Mouse (Mus musculus) thymus, adult 2 months (tissue): ENCODE data around the gene Tspan9. TPM values are rescaled to one million over a fixed set of nuclear protein-coding genes. Genes with fewer than 3 reads are reported as not detected.

Experiments
- DNase-seq: peaks from one replicate; pipeline ENCODE4 v3.0.0; 2021
- H3K27ac ChIP-seq: fragments of 200-500 bp; 2 replicates; pipeline ENCODE4 v1.5.1; 2012; ENCODE audit warnings: low read length, control low read depth; ENCODE audit not compliant: control insufficient read depth, insufficient read depth
- H3K27me3 ChIP-seq: fragments of 200-500 bp; 2 replicates; pipeline ENCODE4 v1.6.1; 2012; ENCODE audit warnings: mild to moderate bottlenecking, low read length, moderate library complexity, mixed read lengths; ENCODE audit not compliant: control insufficient read depth, insufficient read depth
- H3K36me3 ChIP-seq: fragments of 200-500 bp; 2 replicates; pipeline ENCODE4 v1.6.1; 2012; ENCODE audit warnings: mild to moderate bottlenecking, low read length, moderate library complexity; ENCODE audit not compliant: control insufficient read depth, insufficient read depth
- H3K4me1 ChIP-seq: fragments of 200-500 bp; replicated peaks from 2 replicates; pipeline ENCODE4 v1.6.1; 2012; ENCODE audit warnings: low read length; ENCODE audit not compliant: control insufficient read depth, insufficient read depth
- H3K4me3 ChIP-seq: fragments of 200-500 bp; 2 replicates; pipeline ENCODE4 v1.5.1; 2012; ENCODE audit warnings: mild to moderate bottlenecking, low read length, control low read depth, moderate library complexity; ENCODE audit not compliant: control insufficient read depth, insufficient read depth
- CTCF ChIP-seq: fragments of 200-500 bp; IDR thresholded peaks from 2 replicates; pipeline ENCODE4 v1.5.1; 2012; ENCODE audit warnings: mild to moderate bottlenecking, control low read depth, low read length, moderate library complexity, borderline replicate concordance; ENCODE audit not compliant: control insufficient read depth, poor library complexity, insufficient read depth; ENCODE audit errors: extremely low read depth
- POLR2A ChIP-seq: fragments of 200-500 bp; IDR thresholded peaks from 2 replicates; pipeline ENCODE4 v1.6.1; 2012; ENCODE audit warnings: mild to moderate bottlenecking, low read length, control low read depth, moderate library complexity; ENCODE audit not compliant: control insufficient read depth, poor library complexity, insufficient read depth; ENCODE audit errors: extremely low read depth
- WGBS: fragments of 180-500 bp; shearing (Covaris S2); methylation state at CpG from one replicate; pipeline ENCODE4 v1.1.7; 2018; 5-methylcytosine and 5-hydroxymethylcytosine counted together
- polyA plus RNA-seq: library from polyadenylated mRNA; depleted of rRNA; stranded (reverse); fragments of >200 nt; gene quantifications from 2 replicates; pipeline ENCODE4 v1.2.3, GENCODE M21; 2012

The Tspan9 gene
- polyA plus RNA-seq, 1 experiment: 36.7 TPM

GRCm38 (mm10) chr6:128004544-128004943 is 138.8 kb downstream of the Tspan9 start:
- no peak overlapping the region for H3K27ac ChIP-seq

GRCm38 (mm10) chr6:128003542-128003941 is 139.9 kb downstream of the Tspan9 start:
- TF ChIP-seq POLR2A: no peak
- no peak for TF ChIP-seq CTCF
- 69% methylated on average over 5 of the region's 5 CpGs for WGBS
- Histone ChIP-seq H3K27me3 (no peaks in the 10 kb centered on the region), H3K4me1 (peaks cover 53% of the 10 kb centered on the region), H3K4me3 (no peak overlapping the region), H3K36me3 (no peaks in the 10 kb centered on the region), H3K27ac (no peak overlapping the region)
- no peak for DNase-seq

More at GRCm38 (mm10) chr6:128004544-128004943, 138.8 kb downstream of the Tspan9 start:
- no peak for DNase-seq
- TF ChIP-seq CTCF (no peak), POLR2A (no peak)
- 60% methylated on average over 16 of the region's 16 CpGs for WGBS
- Histone ChIP-seq H3K27me3 (no peaks in the 10 kb centered on the region), H3K36me3 (no peaks in the 10 kb centered on the region), H3K4me3 (no peak overlapping the region), H3K4me1 (peaks cover 60% of the 10 kb centered on the region)

DNA sequence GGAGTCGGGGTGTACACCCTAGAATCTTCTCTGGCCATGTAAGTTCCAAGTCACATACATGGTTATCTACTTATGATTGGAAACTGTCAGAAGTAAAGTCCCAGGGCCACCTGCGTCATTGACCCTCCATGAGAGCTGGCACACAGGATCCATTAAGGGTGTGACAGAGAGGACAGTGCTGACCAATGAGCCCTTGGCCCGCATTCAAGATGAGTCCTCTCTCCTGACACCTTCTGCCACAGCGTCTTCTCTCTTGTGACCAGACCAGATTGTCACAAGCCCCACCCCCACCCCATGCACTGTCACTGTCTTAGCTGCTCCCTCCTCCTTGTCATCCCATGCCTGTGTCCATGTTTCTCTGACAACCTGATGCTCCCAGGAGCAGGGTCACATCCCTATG is 140.7 kb downstream of the Tspan9 start:
- no peak overlapping the region for H3K4me3 ChIP-seq
- H3K27ac ChIP-seq: no peak overlapping the region
- TF ChIP-seq POLR2A: no peak
- TF ChIP-seq CTCF: no peak
- no peaks in the 10 kb centered on the region for H3K36me3 ChIP-seq
- 93% methylated on average over 4 of the region's 4 CpGs for WGBS
- peaks cover 46% of the 10 kb centered on the region for H3K4me1 ChIP-seq
- no peak for DNase-seq
- H3K27me3 ChIP-seq: no peaks in the 10 kb centered on the region

- TF ChIP-seq POLR2A (no peak), CTCF (no peak)
- H3K36me3 ChIP-seq: no peaks in the 10 kb centered on the region
- no peak for DNase-seq
- 69% methylated on average over 10 of the region's 10 CpGs for WGBS
- H3K4me1 ChIP-seq: peaks cover 41% of the 10 kb centered on the region
- no peaks in the 10 kb centered on the region for H3K27me3 ChIP-seq
- H3K27ac ChIP-seq: no peak overlapping the region
- no peak overlapping the region for H3K4me3 ChIP-seq
Observed at GRCm38 (mm10) chr6:128002104-128002503, 141.3 kb downstream of the Tspan9 start.

GRCm38 (mm10) chr6:128001587-128001986 is 141.8 kb downstream of the Tspan9 start:
- WGBS: 44% methylated on average over 1 of the region's 1 CpGs
- Histone ChIP-seq H3K27ac (no peak overlapping the region), H3K27me3 (no peaks in the 10 kb centered on the region), H3K4me3 (no peak overlapping the region), H3K4me1 (peaks cover 38% of the 10 kb centered on the region), H3K36me3 (no peaks in the 10 kb centered on the region)
- TF ChIP-seq POLR2A (no peak), CTCF (no peak)
- no peak for DNase-seq

GRCm38 (mm10) chr6:128000777-128001176 is 142.6 kb downstream of the Tspan9 start:
- no peak overlapping the region for H3K27ac ChIP-seq
- no peaks in the 10 kb centered on the region for H3K27me3 ChIP-seq
- H3K4me1 ChIP-seq: peaks cover 31% of the 10 kb centered on the region
- WGBS: 98% methylated on average over 3 of the region's 3 CpGs
- H3K4me3 ChIP-seq: no peak overlapping the region
- TF ChIP-seq POLR2A (no peak), CTCF (no peak)
- no peak for DNase-seq
- no peaks in the 10 kb centered on the region for H3K36me3 ChIP-seq

DNA sequence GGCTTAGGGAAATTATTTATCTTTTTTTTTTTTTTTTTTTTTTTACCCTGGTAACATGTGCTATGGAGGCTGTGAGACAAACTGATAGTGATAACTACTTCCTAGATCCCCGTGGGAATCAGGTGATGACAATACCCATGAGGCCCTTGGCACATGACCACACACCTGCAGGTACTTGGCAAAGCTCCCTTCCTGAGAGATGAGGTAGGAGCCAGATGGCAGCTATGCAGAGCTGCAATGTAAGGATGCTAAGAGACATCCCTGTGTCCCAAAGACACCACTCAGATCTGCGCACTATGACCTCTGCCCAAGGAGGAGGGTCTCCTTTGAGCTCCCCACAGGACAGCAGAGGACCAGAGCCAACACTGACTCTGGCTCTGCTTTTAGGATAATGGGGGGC is 144.3 kb downstream of the Tspan9 start:
- DNase-seq: no peak
- H3K27ac ChIP-seq: no peak overlapping the region
- no peak for TF ChIP-seq POLR2A
- TF ChIP-seq CTCF: no peak
- peaks cover 24% of the 10 kb centered on the region for H3K4me1 ChIP-seq
- H3K27me3 ChIP-seq: no peaks in the 10 kb centered on the region
- 64% methylated on average over 2 of the region's 2 CpGs for WGBS
- H3K36me3 ChIP-seq: no peaks in the 10 kb centered on the region
- H3K4me3 ChIP-seq: no peak overlapping the region
